ENCODE assay signal across 8 mouse cellular contexts in the genomic region with DNA sequence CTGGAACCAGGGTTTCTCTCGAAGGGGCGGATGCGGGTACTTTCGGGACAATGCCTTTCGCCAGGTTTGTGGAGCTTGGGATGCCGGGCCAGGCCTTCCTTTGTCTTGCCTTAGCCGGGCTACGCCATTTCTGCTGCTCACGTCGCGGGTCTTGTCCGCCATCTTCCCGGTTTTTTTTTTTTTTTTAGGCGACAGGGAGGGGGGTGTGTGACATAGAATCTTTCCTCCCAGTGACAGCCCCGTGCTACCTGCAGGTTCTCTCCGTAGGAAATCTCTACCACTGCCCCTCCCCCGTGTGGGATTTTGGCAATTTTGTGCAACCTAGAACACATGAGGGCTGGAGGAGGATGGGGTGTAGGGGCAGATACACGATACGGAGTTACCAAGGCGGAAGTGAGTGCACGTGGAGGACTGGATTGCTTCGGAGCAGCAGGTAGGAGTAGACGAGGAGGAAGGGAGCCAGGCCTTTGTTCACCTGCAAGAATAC. TPM values are rescaled to one million over a fixed set of nuclear protein-coding genes. Genes with fewer than 3 reads are reported as not detected.
DNase-seq lines count a peak whose midpoint lies in the region; ATAC-seq and TF ChIP-seq lines count a peak whose summit lies in the region.

No protein-coding gene starts in this region.

- peak overlapping the region; percentile 80 for H3K4me2 ChIP-seq in midbrain, embryonic 12.5 days (replicated peaks)

- H3K9me3 ChIP-seq in midbrain, embryonic 12.5 days: no peaks in the 10 kb centered on the region

- no peak for TF ChIP-seq EP300 in heart, adult 2 months (IDR thresholded peaks at IDR 0.05; ENCODE audit: insufficient read depth, low read depth, low read length)

- H3K4me3 ChIP-seq in heart, adult 2 months: peak overlapping the region; percentile 97
- H3K4me3 ChIP-seq in midbrain, embryonic 12.5 days: peak overlapping the region; percentile 93

- H3K27ac ChIP-seq in heart, adult 2 months: peak overlapping the region; percentile 99
- peak overlapping the region; percentile 87 for H3K27ac ChIP-seq in midbrain, embryonic 12.5 days (replicated peaks)

- 0 out of 2 replicates have a peak, but pooled peaks cover 1% of the 10 kb centered on the region for H3K79me2 ChIP-seq in heart, adult 2 months (replicated peaks; ENCODE audit: control insufficient read depth, insufficient read depth, low read length)

- TF ChIP-seq POLR2A in heart, adult 2 months (IDR thresholded peaks at IDR 0.05; ENCODE audit: insufficient read depth, low read depth, low read length): no peak

- intact Hi-C loops in heart, adult 2 months (cut with DNase I): loop anchor here (5.0 to 10.0 kb wide), 3 partner anchors 58 to 305 kb away; partner anchors contain the start of genes Aspdh, Clec11a, Josd2 and Nr1h2
- intact Hi-C loops in left cerebral cortex, postnatal 10 days (cut with DNase I): no loop called here

- DNase-seq in heart, adult 2 months: no peak
- DNase-seq in heart, adult 9 months (ENCODE audit: low spot score in 2 of 2): no peak
- DNase-seq in c-Kit-positive CD71-positive TER-119-negative erythroid progenitor cells, embryonic 14.5 days (ENCODE audit: low read depth): peak; percentile 35
- peak; percentile 45 to 58 for DNase-seq in frontal cortex, postnatal 36 days (ENCODE audit: low spot score in 2 of 2)
- DNase-seq in left cerebral cortex, postnatal 10 days (ENCODE audit: extremely low spot score in 1 of 2, low spot score in 2 of 2): peak; percentile 53 to 67
- peak; percentile 73 for DNase-seq in testis, postnatal 14 days (ENCODE audit: low spot score)

- no peaks in the 10 kb centered on the region for H3K27me3 ChIP-seq in heart, adult 2 months (ENCODE audit: control insufficient read depth, insufficient read depth, low read length)
- H3K27me3 ChIP-seq in midbrain, embryonic 12.5 days: no peaks in the 10 kb centered on the region

- under 1% methylated on average over 23 of the region's 23 CpGs for WGBS in heart, adult 2 months
- WGBS in midbrain, embryonic 12.5 days: 0% methylated on average over 23 of the region's 23 CpGs

- no peak for TF ChIP-seq CTCF in heart, adult 2 months (IDR thresholded peaks at IDR 0.05)

- ATAC-seq in CD4-positive, CD25-positive, alpha-beta regulatory T cell, adult 4 months: peak; percentile 57
- peak; percentile 25 for ATAC-seq in midbrain, embryonic 12.5 days (ENCODE audit: low FRiP score, low read depth)

- H3K4me1 ChIP-seq in heart, adult 2 months (ENCODE audit: control insufficient read depth, insufficient read depth, low read length): peaks cover 1% of the 10 kb centered on the region
- peaks cover 20% of the 10 kb centered on the region for H3K4me1 ChIP-seq in midbrain, embryonic 12.5 days

- peak overlapping the region; percentile 91 for H3K9ac ChIP-seq in heart, adult 2 months (ENCODE audit: low read depth, low read length)
- H3K9ac ChIP-seq in midbrain, embryonic 12.5 days (replicated peaks): peak overlapping the region; percentile 95

- 0 out of 2 replicates have a peak, but pooled peaks cover 2% of the 10 kb centered on the region for H3K36me3 ChIP-seq in heart, adult 2 months (ENCODE audit: control insufficient read depth, insufficient read depth, low read length)
- peaks cover 36% of the 10 kb centered on the region for H3K36me3 ChIP-seq in midbrain, embryonic 12.5 days

RNA-seq across cellular contexts. Expression of gene 2410002F23Rik, which starts 0.5 kb away (rescaled TPM):
- 10 to 100 TPM; 12.0 to 12.3 TPM for total RNA-seq in heart, adult 2 months (2021)
- 29.5 and 37.6 TPM in 2 replicates for polyA plus RNA-seq in heart, adult 2 months (2012; rRNA removed)
- polyA plus RNA-seq in CD4-positive, CD25-positive, alpha-beta regulatory T cell, adult 4 months (2017; shearing (Covaris generic)): 100 to 1,000 TPM; 101 to 192 TPM
- 100 to 1,000 TPM; 116 to 119 TPM for total RNA-seq in left cerebral cortex, postnatal 10 days (2021)
- 174 and 194 TPM in 2 replicates for polyA plus RNA-seq in midbrain, embryonic 12.5 days (2016; fragmentation: Nextera tagmentation; extraction: Ambion mirVana)

RNA-seq across cellular contexts. Expression of gene 1700028J19Rik, which starts 0.5 kb away (rescaled TPM):
- under 1 TPM; 0.68 to 0.70 TPM for total RNA-seq in heart, adult 2 months (2021)
- 1.3 and 2.1 TPM in 2 replicates for polyA plus RNA-seq in heart, adult 2 months (2012; rRNA removed)
- 1 to 10 TPM in 1 of 2 experiments, under 1 TPM in 1; 0.93 to 1.7 TPM for polyA plus RNA-seq in CD4-positive, CD25-positive, alpha-beta regulatory T cell, adult 4 months (2017; shearing (Covaris generic))
- total RNA-seq in left cerebral cortex, postnatal 10 days (2021): under 1 TPM; 0.91 to 0.94 TPM
- 1.1 and 1.6 TPM in 2 replicates for polyA plus RNA-seq in midbrain, embryonic 12.5 days (2016; fragmentation: Nextera tagmentation; extraction: Ambion mirVana)

RNA-seq across cellular contexts. Expression of gene Acp4, which starts 10.2 kb away (rescaled TPM):
- total RNA-seq in heart, adult 2 months (2021): not detected
- polyA plus RNA-seq in heart, adult 2 months (2012; rRNA removed): not detected in 2 replicates
- polyA plus RNA-seq in CD4-positive, CD25-positive, alpha-beta regulatory T cell, adult 4 months (2017; shearing (Covaris generic)): not detected
- not detected for total RNA-seq in left cerebral cortex, postnatal 10 days (2021)
- 0.18 TPM in 2 replicates for polyA plus RNA-seq in midbrain, embryonic 12.5 days (2016; fragmentation: Nextera tagmentation; extraction: Ambion mirVana)

RNA-seq across cellular contexts. Expression of gene Gm36864, which starts 11.1 kb away (rescaled TPM):
- not detected for total RNA-seq in heart, adult 2 months (2021)
- not detected in 2 replicates for polyA plus RNA-seq in heart, adult 2 months (2012; rRNA removed)
- polyA plus RNA-seq in CD4-positive, CD25-positive, alpha-beta regulatory T cell, adult 4 months (2017; shearing (Covaris generic)): not detected
- total RNA-seq in left cerebral cortex, postnatal 10 days (2021): not detected
- polyA plus RNA-seq in midbrain, embryonic 12.5 days (2016; fragmentation: Nextera tagmentation; extraction: Ambion mirVana): not detected in 2 replicates

RNA-seq across cellular contexts. Expression of gene Gm15517, which starts 14.2 kb away (rescaled TPM):
- total RNA-seq in heart, adult 2 months (2021): not detected
- not detected in 2 replicates for polyA plus RNA-seq in heart, adult 2 months (2012; rRNA removed)
- polyA plus RNA-seq in CD4-positive, CD25-positive, alpha-beta regulatory T cell, adult 4 months (2017; shearing (Covaris generic)): not detected
- total RNA-seq in left cerebral cortex, postnatal 10 days (2021): not detected
- not detected in 2 replicates for polyA plus RNA-seq in midbrain, embryonic 12.5 days (2016; fragmentation: Nextera tagmentation; extraction: Ambion mirVana)

Comparison
In these comparisons a context has a peak if more than half of its experiments do, and no peak if none do; other contexts are left out.
1. DNase-seq: peak in c-Kit-positive CD71-positive TER-119-negative erythroid progenitor cells, embryonic 14.5 days (single experiment), frontal cortex, postnatal 36 days (2 of 2), left cerebral cortex, postnatal 10 days (2 of 2) and testis, postnatal 14 days (single experiment); none in heart, adult 2 months (0 of 2) and heart, adult 9 months (0 of 2).